8 mouse cellular contexts compared by ENCODE assay signal in genomic region chr16:92019141-92020118, GRCm38 (mm10). TPM values are rescaled to one million over a fixed set of nuclear protein-coding genes. Genes with fewer than 3 reads are reported as not detected.
DNase-seq lines count a peak whose midpoint lies in the region; ATAC-seq lines count a peak whose summit lies in the region.

No protein-coding gene starts in this region.

- H3K27ac ChIP-seq in forebrain, embryonic 12.5 days: peak overlapping the region; percentile 2; the same call in 1 of the 2 replicates

- H3K27me3 ChIP-seq in forebrain, embryonic 12.5 days: no peaks in the 10 kb centered on the region

- peak; percentile 83 for ATAC-seq in forebrain, embryonic 12.5 days (ENCODE audit: low FRiP score)
- ATAC-seq in hematopoietic stem cell, adult 5-6 weeks (replicated peaks in 1 of 2; ENCODE audit: insufficient read depth in 1 of 2, low FRiP score in 2 of 2, low TSS enrichment in 1 of 2, low read depth in 1 of 2, poor library complexity in 2 of 2, severe bottlenecking in 2 of 2): peak; percentile 67

- no peaks in the 10 kb centered on the region for H3K36me3 ChIP-seq in forebrain, embryonic 12.5 days (replicated peaks)

- peaks cover 12% of the 10 kb centered on the region for H3K4me1 ChIP-seq in forebrain, embryonic 12.5 days

- H3K9me3 ChIP-seq in forebrain, embryonic 12.5 days: no peaks in the 10 kb centered on the region

- H3K9ac ChIP-seq in forebrain, embryonic 12.5 days: no peak overlapping the region

- peak overlapping the region; percentile 20 for H3K4me3 ChIP-seq in forebrain, embryonic 12.5 days (replicated peaks)

- DNase-seq in CD8-positive naive resting alpha-beta T cell, adult 2 months (ENCODE audit: low read depth in 2 of 2, low spot score in 2 of 2): peak; percentile 32 to 51
- peak; percentile 50 for DNase-seq in adrenal gland, postnatal 25 days
- peak; percentile 34 to 51 for DNase-seq in layer of hippocampus, postnatal 10 days (ENCODE audit: low spot score in 2 of 2)
- peak; percentile 43 for DNase-seq in lung, postnatal 14 days
- peak; percentile 25 for DNase-seq in ovary, postnatal 36 days (ENCODE audit: low spot score)
- DNase-seq in urinary bladder, adult 18-20 months (ENCODE audit: low spot score in 2 of 2): no peak

- 8% methylated on average over 26 of the region's 26 CpGs for WGBS in forebrain, embryonic 12.5 days

- H3K4me2 ChIP-seq in forebrain, embryonic 12.5 days: peak overlapping the region; percentile 54

RNA-seq across cellular contexts. Expression of gene Mrps6, which starts 38.6 kb away (rescaled TPM):
- total RNA-seq in adrenal gland, postnatal 25 days (2021): 71.6 and 81.9 TPM in 2 replicates
- polyA plus RNA-seq in forebrain, embryonic 12.5 days (2016; fragmentation: Nextera tagmentation; extraction: Ambion mirVana): 124 and 133 TPM in 2 replicates
- 24.9 and 28.7 TPM in 2 replicates for total RNA-seq in hematopoietic stem cell, adult 5-6 weeks (2017)
- total RNA-seq in layer of hippocampus, postnatal 10 days (2021): 10 to 100 TPM; 57.9 to 66.2 TPM

RNA-seq across cellular contexts. Expression of gene Gm49711, which starts 38.7 kb away (rescaled TPM):
- not detected in 2 replicates for total RNA-seq in adrenal gland, postnatal 25 days (2021)
- 0.29 TPM in 1 of 2 replicates, not detected in the other for polyA plus RNA-seq in forebrain, embryonic 12.5 days (2016; fragmentation: Nextera tagmentation; extraction: Ambion mirVana)
- total RNA-seq in hematopoietic stem cell, adult 5-6 weeks (2017): not detected in 2 replicates
- under 1 TPM in 1 of 2 experiments, not detected in 1; 0.31 TPM for total RNA-seq in layer of hippocampus, postnatal 10 days (2021)

RNA-seq across cellular contexts. Expression of gene Slc5a3, which starts 38.7 kb away (rescaled TPM):
- total RNA-seq in adrenal gland, postnatal 25 days (2021): 23.6 and 33.2 TPM in 2 replicates
- 14.0 TPM in 2 replicates for polyA plus RNA-seq in forebrain, embryonic 12.5 days (2016; fragmentation: Nextera tagmentation; extraction: Ambion mirVana)
- 8.3 and 9.2 TPM in 2 replicates for total RNA-seq in hematopoietic stem cell, adult 5-6 weeks (2017)
- 10 to 100 TPM; 15.3 to 17.8 TPM for total RNA-seq in layer of hippocampus, postnatal 10 days (2021)

Comparison
In these comparisons a context has a peak if more than half of its experiments do, and no peak if none do; other contexts are left out.
1. DNase-seq: peak in CD8-positive naive resting alpha-beta T cell, adult 2 months (2 of 2), adrenal gland, postnatal 25 days (single experiment), layer of hippocampus, postnatal 10 days (2 of 2), lung, postnatal 14 days (single experiment) and ovary, postnatal 36 days (single experiment); none in urinary bladder, adult 18-20 months (0 of 2).